Mouse (Mus musculus) mouse embryonic stem cell (cell line): ENCODE measurements around the gene Gm21974.
"Not testable (repeated sequence)": the region's sequence is repeated elsewhere in the genome, so short reads cannot be mapped to it uniquely, and the experiment has no call there.

ENCODE experiments used
- in situ Hi-C, 2 experiments: fragments of 300-500 bp; cut with MboI; formaldehyde crosslinking; loops; 1 replicate in 1 of 2; 3 replicates in 1 of 2; pipeline ENCODE4 v1.14.3; 2019 to 2020; ENCODE audit warnings: low sequenced_read_pairs in 2 of 2, low pct_unique_long_range_greater_than_20kb in 1 of 2, mixed read lengths in 1 of 2; ENCODE audit not compliant: unreplicated experiment in 1 of 2

Gene Gm21974

DNA sequence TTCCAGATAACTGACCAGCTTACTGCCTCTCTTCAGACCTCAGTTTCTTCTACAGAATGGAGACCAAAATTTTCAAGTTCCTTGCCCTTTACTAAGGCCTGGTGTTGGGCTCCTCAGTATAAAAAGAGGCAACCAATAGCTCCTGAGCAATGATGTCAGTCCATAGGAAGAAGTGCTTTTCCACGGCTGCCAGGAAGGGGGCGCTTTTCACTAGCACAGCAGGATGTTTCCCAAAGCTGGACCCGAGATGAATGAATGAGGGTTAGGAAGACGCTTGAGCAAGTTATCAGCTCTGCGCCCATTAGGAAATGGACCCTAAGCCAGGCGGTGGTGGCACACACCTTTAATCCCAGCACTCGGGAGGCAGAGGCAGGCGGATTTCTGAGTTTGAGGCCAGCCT, 26.3 kb upstream of the Gm21974 start:
- in situ Hi-C loops: no loop called here

DNA sequence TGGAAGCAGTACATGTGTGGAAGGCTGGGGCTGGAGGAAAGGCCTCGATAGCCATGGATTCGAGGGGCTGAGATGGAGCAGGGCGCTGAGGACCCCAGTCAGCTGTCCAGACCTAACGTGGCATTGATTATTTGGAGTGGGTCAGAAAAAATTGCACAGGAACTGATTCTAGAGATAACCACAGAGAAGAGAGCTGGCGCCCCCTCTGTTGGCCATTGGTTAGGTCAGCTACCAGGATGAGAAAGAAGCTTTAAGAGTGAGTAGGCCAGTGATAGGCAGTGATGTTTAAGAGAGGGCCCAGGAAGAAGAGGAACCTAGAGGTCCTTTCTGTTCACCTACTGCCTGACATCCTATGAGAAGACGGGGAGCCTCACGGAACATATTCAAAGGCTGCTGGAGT, 24.0 kb upstream of the Gm21974 start:
- in situ Hi-C loops: no loop called here

DNA sequence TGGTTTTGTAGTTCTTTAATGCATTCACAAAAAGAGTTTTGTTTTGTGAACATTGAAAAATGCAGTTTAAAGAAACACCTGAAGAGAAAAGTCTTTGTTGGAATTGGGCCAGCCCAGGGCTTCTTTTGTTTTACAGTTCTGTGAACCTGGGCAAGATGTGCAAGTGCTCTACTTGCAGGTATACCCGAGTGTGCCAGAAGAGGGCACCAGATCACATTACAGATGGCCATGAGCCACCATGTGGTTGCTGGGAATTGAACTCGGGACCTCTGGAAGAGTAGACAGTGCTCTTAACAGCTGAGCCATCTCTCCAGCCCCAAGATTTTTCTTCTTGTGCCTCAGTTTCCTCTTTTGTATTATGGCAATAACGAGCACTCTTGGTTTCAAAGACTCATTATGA, 22.9 kb upstream of the Gm21974 start:
- in situ Hi-C loops: no loop called here

DNA sequence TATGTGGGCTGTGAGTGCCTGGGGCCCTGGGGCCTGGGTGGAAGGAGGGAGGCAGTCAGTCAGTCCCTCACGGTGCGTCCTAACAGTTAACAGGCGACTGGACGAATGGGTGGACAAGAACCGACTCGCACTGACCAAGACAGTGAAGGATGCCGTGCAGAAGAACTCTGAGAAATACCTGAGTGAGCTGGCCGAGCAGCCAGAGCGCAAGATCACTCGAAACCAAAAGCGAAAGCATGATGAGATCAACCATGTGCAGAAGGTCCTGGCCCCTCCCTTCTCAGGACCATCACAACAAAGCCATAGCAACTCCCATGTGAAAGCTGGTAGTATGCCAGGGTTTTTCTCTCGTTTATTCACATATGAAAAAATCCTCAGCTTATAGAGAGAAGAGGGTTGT, 20.0 kb upstream of the Gm21974 start:
- in situ Hi-C loops: no loop called here

DNA sequence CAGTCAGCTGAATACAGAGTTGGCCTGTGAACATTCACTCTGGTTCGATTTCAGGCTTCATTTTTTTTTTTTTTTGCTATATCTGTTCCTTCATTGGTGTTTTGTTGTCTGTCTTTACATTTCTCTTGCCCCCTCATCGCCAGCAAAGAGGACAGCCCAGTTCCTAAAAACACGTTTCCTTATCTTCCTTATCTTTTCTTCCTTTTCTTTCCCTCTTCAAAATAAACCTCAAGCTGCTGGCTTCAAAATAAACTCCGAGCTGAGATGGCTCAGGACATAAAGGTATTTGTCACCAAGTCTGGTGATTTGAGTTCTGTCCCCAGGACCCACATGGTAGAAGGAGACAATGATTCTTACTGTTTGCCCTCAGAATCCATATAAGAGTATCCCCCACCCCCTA, 17.7 kb upstream of the Gm21974 start:
- in situ Hi-C loops: no loop called here

DNA sequence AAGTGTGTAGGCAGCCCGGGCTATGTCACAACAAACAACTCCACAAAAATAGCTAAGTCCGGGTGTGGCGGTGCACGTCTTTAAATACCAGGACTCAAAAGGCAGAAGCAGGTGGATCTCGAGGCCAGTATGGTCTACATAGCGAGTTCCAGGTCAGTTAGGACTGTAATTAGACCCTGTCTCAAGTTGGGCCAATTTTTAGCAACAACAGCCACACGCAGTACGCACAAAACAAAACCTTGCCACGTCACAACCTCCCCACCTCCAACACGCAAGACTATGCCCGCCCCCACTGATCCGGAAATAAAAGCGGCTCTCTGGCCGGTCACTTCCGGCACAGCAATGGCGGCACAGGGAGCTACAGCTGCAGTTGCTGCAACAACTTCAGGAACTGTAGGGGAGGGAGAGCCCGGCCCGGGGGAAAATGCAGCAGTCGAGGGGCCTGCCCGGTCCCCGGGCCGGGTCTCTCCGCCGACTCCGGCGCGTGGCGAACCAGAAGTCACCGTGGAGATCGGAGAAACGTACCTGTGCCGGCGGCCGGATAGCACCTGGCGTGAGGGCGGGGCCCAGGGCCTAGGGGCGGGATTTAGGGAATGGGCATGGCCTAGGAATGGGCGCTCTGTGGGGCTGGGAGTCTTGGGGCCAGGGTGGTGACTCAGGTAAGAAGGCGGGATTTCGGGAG, 17.1 kb upstream of the Gm21974 start, which contains the start of gene Kat8:
Gene Kat8 (plus strand): TSS at position 327 of the 682 bp plus-strand sequence.
- in situ Hi-C loops: no loop called here

DNA sequence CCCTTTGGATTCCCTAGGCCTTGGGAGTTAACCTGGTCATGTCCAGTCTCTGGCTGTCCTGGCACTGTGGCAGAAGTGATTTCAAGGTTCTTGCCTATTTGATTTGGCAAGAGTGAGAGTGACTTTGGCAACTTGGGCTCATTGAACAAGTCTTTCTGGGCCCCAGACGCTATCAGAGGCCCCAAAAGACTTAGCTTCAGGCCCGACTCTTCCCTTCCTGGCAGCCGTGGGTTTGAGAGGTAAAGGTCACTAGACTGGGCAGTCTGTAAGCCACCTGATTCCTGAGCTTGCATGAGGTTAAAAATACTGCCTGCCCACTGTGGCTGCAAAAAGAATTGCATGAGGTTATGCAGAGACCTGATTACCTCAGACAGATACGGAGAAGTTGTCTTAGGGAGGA, 13.4 kb upstream of the Gm21974 start:
- in situ Hi-C loops: no loop called here

DNA sequence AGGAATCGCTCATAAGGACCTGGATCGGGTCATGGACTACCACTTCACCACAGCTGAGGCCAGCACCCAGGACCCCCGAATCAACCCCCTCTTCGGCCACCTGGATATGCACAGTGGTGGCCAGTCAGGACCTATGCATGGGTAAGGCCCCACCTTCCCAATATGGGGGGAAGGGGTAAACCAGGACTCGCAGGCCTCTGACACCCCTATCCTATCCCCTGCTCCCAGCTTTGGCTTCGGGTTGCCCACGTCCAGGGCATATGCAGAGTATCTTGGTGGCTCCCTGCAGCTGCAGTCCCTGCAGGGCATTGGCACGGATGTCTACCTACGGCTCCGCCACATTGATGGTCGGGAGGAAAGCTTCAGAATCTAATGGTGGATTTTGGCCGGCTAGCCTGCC, 12.7 kb upstream of the Gm21974 start:
- in situ Hi-C loops: no loop called here

DNA sequence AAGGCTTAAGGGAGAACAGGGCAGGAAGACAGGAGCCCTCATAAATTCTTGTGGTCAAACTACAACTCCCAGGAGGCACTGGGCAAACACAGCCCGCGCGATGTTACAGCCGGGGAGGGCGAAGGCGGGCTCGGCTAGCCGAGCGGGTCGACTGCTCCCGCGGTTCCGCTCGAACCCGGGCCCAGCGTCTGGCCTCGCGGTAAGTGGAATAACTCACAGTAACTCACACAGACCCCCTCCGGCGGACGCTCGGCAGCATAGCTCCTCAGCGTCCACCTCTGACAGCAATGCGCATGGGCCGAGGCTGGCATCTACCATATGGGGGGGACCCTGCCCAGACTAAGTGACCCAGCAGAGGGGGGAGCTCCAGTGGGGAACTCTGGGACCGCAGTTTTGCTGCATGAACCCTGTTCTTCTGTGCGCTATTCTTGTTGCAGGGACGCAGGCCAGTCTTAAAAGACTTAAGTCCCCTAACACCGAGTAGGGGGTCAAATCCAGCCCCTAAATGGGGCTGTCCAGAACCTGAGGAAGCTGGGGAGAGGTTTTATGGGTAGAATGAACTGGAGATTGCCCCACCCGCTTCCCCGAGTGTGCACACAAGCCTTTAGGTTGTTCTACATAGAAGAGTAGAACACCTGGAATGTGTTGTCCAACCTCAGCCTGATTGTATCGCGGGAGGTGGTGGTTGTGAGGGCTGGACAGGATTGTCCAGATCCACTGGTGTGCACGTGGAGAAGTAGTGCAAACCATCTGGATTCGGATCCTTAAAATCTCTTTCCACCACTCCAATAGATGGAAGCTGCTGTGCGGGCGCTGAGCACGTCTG, 8.9 kb upstream of the Gm21974 start, which contains the start of gene Bckdk:
Gene Bckdk (plus strand): TSS at position 112 of the 826 bp plus-strand sequence.
- in situ Hi-C loops: no loop called here

DNA sequence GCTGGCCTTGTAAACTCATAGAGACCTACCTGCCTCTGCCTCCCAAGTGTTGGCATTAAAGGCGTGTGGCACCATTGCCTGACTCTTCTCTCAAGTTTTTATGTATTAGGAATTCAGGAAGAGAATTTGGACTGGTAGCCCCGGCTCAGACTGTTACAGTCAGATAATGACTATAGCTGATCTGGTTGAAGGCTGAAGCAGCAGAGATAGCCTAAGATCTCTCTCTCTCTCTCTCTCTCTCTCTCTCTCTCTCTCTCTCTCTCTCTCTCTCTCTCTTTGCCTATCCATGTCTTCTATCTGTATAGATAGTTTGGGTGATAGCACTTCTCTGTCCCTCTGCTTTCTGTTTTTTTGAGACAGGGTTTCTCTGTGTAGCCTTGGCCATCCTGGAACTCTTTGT, 6.5 kb upstream of the Gm21974 start:
- in situ Hi-C loops: no loop called here

DNA sequence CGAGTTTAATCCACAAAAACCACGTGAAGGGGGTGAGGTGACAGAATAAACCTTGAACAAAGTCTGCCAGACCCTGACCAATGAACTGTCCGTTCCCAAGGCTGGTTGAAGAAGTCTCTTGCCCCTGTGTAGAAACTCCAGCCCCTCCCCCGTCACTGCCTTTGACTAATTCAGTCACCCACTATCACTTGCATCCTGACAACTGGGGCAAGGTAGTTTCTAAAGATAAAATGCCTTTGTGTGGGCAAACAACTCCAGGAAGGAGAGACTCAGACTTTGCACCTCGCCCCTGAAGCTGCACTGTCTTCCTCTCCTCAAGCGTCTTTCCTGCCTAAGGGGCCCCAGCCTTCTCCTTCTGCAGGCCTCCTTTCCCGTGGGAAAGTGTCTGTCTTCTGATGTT, 4.7 kb upstream of the Gm21974 start:
- in situ Hi-C loops: no loop called here

DNA sequence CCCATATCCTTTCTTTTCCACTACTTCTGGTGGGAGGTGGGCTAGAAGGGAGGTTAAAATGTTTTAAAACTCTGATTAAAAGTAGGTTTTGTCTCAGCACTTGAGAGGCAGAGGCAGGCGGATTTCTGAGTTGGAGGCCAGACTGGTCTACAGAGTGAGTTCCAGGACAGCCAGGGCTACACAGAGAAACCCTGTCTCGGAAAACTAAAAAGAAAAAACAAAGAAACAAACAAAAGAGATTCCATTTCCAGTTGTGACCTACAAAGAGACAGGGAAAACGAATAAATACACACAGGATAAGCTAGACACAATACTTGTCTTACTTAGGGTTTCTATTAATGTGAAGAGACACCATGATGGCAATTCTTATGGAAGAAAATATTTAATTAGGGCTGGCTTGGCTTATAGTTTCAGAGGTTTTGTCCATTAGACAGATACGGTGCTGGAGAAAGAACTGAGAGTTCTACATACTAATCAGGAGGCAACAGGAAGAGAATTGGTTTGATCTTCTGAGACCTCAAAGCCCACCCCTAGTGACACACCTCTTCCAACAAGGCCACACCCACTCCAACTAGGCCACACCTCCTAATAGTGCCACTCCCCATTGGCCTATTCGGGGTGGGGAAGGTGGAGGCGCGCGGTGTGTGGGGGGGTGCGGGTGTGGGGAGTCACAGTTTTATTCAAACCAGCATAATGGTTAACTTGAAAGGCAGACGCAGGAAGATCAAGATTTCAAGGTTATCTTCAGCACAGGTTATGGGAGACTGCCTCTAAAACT, 3.1 kb upstream of the Gm21974 start:
- in situ Hi-C loops: no loop called here

DNA sequence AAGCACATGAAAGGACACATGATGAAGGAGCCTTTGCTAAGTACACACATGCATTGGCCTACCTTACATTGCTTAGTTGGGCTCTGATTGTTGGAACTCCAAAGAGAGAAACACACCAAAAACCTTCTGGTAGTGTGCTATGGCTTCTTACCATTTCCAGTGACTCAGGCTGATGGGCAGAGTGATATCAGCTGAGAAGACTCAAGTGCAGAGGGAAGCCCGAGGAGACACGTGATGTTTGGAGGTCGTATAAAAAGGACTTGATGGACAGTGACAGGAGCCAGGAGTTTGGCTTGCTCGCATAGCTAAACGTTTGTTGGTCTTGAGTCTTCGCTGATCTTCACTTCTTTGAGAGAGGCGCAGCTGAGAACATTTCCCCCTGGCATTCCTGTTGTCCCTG, 2.3 kb upstream of the Gm21974 start:
- in situ Hi-C loops: no loop called here

DNA sequence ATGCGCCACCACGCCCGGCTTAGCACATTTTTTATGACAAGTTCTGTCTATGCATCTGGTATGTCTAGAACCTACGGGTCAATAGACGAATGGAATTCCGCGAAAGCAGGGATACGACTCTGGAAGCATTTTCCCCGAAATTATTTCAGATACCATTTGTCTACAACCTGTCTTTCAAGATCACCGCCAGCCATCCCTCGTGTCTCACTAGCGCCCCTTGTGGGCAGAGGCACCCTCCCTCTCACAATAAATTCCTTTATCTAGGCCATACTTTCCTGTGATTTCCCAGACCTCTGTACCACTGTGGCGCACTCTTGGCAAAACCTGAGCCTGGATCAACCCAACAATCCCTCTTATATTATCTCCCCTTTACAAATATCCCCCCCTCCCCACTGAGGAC, 1.1 kb upstream of the Gm21974 start:
- in situ Hi-C loops: no loop called here

DNA sequence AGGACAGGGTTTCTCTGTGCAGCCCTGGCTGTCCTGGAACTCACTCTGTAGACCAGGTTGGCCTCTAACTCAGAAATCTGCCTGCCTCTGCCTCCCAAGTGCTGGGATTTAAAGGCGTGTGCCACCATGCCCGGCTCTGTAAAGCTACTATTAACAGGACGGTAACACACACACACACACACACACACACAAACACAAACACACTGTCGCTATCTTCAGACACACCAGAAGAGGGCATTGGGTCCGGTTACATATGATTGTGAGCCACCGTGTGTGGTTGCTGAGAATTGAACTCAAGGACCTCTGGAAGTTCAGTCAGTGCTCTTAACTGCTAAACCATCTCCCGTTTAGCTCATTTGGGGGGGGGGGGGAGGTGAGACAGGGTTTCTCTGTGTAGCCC, 637 bp upstream of the Gm21974 start:
- in situ Hi-C loops: not testable (repeated sequence)

DNA sequence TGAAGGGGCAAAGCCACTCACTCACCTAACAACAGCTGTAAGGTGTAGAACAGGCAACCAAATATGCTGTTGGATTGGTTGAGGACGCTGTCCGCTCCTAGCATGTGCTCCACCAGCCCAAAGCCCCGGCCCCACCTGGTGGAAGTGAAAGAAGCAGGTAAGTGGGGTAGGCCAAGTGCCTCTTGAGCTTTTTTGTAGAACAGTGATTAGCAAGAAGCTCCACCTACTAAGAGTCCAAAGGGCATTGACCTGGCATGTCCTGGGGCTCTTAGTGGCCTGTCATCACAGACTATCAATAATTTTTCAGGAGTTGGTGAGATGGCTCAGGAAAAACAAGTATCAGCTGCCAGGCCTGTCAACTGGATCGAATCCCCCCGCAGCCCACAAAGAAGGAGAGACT, 774 bp downstream of the Gm21974 start:
- in situ Hi-C loops: no loop called here

DNA sequence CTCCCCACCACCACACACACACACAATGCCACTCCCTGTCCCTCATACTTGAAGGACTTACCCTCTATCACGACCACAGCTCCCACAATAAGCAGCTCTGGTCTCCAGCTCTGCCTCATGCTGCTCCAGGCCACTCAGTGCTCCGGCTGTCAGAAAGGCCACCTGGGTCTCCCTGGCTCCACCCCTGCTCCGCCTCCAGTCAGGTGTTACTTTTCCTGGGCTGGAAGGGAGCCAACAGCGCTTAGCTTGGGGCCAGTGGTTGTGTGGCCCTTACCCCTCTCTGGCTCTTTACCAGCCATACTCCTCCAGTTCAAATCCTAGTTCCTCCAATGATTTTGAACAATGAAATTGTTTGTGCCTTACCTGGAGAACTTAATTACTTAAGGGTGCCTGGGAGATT, 4.5 kb downstream of the Gm21974 start, which contains the start of gene Prss53:
Gene Prss53 (minus strand): TSS at position 173 of the 400 bp plus-strand sequence.
- in situ Hi-C loops: no loop called here

DNA sequence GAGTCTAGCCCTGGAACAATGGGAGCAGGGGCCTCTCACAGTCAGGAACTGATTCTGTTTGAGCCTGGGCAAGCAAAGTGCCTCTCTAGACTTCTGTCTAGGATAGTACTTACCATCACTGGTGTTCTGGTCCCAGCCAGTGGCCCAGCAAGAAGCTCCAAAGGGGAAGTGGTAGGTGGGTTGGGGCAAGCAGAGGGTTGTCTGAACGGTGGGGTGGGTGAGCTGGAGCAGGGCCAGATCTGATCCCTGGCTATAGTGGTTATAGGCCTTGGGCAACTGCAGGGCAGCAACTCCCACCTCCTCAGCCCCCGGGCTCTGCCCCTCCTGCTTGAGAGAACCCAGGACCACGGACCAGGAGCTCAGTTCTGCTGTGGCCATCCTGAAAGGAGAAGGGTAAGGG, 6.4 kb downstream of the Gm21974 start:
- in situ Hi-C loops: no loop called here

DNA sequence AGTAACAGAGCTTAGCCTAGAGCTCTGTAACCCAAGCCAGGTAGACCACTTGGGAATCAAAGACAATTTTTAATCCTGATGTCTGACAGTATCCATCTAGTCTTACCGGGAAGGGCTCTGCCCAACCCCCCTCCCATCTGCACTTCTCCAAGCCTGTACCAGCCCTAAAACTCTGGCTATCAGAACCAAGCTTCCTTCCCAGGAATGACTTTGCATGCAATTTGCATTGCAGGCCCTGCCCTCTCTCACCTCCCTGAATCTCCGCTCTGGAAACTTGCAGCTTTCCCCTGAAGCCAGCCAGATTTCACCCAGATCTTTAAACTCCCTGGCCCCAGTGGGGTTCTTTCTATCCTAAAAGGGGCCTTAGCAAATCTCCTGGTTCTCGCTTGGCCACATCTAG, 7.5 kb downstream of the Gm21974 start:
- in situ Hi-C loops: no loop called here
